Mouse (Mus musculus) heart, adult 11 months (tissue): Measurements from ENCODE around the gene Rbm26.

ENCODE experiments used
- DNase-seq: peaks from one replicate; pipeline ENCODE4 v3.0.0; 2022

Gene Rbm26

GRCm38 (mm10) chr14:105177238-105177693 lies at the start of gene Rbm26:
Gene Rbm26, minus strand, starts transcription at chr14:105177327.
- DNase-seq, result peak; percentile 99

DNA sequence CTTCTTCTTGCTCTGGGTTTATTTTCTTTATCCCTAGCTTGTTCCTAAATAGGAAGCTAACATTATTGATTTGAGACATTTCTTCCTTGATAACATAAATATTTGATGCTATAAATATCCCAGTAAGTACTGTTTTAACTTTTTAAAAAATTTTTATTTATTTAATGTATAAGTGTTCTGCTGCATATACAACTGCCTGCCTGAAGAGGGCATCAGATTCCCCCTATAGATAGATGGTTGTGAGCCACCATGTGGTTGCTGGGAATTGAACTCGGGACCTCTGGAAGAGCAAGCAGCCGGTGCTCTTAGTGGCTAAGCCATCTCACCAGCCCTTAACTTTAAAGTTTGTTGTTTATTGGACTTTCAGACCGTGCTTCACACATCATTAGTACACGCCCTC lies 48.7 kb upstream of the Rbm26 start:
- DNase-seq, result no peak

GRCm38 (mm10) chr14:105222240-105222639 lies 45.1 kb upstream of the Rbm26 start:
- no peak for DNase-seq

DNA sequence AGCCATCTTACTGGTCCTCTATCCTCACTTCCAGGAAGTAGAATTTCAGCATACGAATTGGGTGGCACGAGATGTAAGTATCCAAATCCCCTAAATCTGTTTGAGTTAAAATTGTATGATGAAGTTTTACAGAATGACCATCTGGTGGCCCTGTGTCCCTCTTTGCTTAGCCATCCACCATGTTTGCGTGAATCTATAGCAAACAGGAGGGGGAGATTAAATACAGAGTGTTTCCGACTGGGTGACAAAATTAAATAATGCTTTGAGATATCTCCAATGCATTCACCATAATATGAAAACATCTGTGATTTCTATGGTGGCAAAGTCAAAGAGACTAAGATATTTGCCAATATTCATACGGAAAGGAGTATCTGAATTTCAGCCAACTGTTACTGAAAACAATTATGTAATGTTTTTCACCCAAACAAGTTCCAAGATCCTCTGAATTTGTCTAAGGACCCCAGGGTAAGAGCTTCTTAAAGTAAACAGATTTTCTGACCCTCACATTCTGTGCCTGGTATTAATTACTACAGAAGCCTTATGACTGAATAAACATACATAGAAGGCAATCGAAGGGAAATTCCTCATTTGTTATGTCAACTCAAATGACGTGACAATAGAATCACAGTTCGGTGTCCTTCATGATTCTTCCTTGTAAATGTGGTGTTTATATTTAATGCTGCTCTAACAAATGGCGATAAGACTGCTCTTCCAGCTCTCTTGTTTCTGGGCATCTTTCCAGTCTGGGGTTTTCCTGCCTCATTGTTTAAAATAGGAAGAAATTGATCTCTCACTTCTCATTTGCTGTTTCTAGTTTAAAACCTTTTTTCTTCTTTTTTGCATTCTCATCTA lies 42.6 kb upstream of the Rbm26 start:
- no peak for DNase-seq

DNA sequence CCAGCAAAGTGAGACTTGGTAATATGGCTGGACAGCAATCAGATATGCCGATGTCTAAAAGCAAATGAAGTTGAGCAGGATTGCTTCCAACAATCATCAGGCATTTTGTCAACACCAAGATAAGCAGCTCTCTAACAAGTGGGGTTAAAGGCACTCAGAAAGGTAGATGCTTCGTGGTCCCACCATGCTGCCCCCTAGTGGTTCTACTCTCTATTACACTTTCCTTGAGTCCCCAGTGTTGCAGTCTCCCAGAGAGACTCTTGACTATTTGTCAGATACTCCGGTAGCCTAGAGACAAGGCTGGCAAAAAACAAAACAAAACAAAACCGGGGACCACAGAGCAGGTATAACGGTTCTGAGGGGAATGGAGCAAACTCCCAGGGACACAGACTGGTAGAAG lies 21.3 kb upstream of the Rbm26 start:
- DNase-seq, result peak; percentile 62

GRCm38 (mm10) chr14:105194682-105195081 lies 17.6 kb upstream of the Rbm26 start:
- peak; percentile 45 for DNase-seq

- DNase-seq, result no peak
Observed at GRCm38 (mm10) chr14:105184866-105185265, 7.7 kb upstream of the Rbm26 start.

GRCm38 (mm10) chr14:105182786-105183185 lies 5.7 kb upstream of the Rbm26 start:
- DNase-seq, result peak; percentile 73

- no peak for DNase-seq
Observed at GRCm38 (mm10) chr14:105179733-105180132, 2.6 kb upstream of the Rbm26 start.

GRCm38 (mm10) chr14:105178996-105179395 lies 1.9 kb upstream of the Rbm26 start:
- no peak for DNase-seq

DNA sequence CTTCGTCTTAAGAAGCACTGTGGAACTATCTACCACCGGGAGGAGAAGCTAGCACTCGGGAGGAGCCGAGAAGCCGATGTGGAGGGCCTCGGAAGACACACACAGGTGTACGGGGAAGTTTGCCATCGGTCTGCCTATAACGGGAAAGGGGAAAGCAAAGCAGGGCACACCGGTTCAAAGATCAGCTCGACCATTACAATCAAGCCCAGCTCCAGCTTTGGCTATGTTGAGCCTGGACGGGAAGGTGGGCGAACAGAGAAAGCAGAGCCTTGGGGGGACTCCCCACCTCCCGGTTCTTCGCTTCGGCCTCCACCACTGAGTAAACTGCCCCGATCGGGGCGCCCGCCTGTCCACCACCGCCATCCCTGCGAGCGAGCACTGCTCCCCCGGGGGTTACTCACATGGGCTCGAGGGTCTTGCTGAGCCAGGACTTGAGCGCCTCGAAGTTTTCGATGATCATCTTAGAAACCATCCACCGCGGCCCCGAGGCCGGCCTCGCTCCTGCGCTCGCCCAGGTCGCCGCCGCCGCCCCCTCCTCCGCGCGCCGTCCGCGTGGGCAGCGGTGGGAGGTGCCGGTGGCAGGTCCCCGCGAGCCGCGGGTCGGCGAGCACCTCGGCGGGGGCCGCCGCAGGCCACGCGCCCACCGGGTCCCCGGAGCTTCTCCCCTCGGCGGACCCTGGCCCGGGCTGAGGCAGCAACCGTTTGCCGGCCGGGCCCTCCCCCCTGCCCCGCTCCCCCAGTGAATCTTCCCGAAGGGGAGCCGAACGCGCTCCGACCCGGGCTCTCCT lies 552 bp downstream of the Rbm26 start:
- peak; percentile 95 for DNase-seq

DNA sequence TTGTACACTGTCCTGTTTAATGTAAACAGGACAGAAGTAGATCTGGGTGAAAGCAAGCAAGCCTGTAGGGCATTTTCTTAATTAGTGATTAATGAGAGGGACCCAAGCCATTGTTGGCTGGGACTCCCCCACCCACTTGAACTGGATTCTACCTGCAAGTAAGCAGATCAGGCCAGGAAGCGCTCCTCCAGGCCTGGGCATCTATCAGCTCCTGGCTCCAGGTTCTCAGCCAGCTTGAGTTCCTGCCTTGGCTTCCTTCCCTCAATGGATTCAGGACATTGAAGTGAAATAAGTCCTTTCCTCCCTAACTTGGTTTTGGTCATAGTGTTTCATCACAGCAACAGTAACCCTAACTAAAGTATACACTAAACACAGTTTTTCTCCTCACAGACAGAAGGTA lies 9.9 kb downstream of the Rbm26 start:
- peak; percentile 73 for DNase-seq

- DNase-seq, result peak; percentile 91
Observed at GRCm38 (mm10) chr14:105164793-105165192, 12.3 kb downstream of the Rbm26 start.

GRCm38 (mm10) chr14:105161334-105161733 lies 15.8 kb downstream of the Rbm26 start:
- DNase-seq, result no peak

- DNase-seq, result no peak
Observed at GRCm38 (mm10) chr14:105158526-105158925, 18.6 kb downstream of the Rbm26 start.

DNA sequence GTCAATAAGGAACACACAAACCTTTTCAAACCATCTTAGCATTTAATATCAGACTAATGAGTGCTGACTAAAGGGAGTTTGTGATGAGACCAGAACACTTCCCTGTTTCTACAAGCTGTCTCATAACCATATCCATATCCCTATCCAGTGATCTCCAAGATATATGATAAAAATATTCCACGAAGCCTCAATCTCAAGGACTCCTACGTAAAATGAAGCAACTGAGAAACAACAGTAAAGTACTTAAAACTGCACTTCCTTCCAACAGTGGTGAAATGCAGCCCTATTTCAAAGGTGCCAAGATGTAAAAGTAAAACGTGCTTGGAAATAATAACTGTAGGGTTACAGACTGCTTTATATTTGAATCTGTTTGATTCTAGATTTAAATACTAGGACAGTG lies 43.1 kb downstream of the Rbm26 start:
- DNase-seq, result no peak

DNA sequence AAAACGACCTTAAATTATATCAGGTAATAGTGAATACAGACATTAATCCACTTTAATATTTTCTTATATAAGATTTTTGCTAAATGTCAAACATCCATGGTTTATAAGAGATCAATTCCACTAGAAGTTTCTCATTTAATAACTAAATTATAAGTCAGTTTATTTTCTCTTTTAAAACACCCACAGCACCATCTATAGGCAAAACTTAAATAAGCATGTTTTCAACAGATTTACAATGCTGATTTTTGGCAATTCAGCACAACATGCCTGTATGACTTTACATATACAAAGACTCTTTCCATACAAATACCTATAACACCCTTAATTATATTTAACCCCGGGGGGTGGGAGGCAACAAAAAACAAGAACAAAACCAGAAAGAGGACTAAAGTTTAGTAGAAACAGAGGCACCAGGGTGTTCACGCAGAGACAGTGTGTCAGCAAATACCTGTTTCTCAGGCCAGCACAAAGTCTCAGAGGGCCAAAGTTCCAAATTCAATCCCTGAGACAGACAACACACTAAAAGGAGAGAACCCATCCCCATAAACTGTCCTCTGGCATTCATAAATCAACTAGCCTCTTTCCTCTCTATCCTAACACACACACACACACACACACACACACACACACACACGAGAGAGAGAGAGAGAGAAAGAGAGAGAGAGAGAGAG lies 49.3 kb downstream of the Rbm26 start:
- DNase-seq, result no peak

- no peak for DNase-seq
Observed at GRCm38 (mm10) chr14:105124513-105124912, 52.6 kb downstream of the Rbm26 start.

DNA sequence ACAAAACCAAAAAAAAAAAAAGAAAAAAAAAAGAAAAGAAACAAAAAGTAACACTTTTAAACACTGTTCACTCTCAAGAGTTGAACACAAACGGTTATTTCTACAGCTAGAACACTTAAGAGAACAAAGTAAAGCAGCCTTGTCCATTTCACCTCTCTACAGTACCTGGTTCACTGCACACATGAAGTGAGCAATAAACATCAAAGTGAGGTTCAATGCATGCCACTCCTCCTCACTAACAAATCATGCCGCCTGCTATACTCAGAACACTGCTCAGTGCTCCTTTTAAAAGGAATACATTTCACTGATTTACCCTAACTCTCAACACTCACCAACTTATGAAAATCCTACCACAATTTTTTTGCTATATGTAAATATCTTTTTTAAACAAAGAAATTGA lies 61.7 kb downstream of the Rbm26 start:
- no peak for DNase-seq

- DNase-seq, result no peak
Observed at GRCm38 (mm10) chr14:105106252-105106651, 70.9 kb downstream of the Rbm26 start.

GRCm38 (mm10) chr14:105098861-105099260 lies 78.3 kb downstream of the Rbm26 start:
- no peak for DNase-seq

DNA sequence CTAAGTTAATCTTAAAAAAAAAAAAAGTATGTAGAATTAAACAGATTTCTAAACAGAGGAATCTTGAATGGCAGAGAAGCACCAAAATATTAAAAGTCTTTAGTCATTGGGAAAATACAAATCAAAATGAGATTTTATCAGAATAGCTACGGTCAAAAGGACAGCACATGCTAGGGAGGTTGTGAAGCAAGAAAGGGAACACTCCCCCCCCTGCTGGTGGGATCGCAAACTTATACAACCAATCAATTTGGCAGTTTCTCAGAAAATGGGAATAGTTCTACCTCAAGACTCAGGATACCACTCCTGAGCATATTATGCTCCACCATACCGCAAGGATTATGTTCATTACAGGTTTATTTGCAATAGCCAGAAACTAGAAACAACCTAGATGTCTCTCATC lies 80.9 kb downstream of the Rbm26 start:
- no peak for DNase-seq

DNA sequence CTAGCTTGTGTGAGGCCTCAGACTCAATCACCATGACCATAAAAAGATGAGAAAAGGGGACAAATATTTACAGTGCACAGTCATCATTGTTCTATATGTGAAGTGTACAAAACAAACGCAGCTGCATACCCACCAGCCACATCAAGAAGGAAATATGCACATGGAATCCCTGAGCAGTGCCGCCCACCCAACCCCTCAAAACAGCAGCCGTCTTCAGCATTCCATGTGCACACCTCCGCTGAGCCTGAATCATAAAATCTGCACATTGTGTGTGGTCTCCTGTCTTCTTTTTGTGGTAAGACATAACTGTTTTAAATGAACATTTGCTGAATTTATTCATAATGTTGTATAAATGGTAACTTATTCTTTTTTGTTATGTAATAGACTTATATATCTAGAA lies 90.1 kb downstream of the Rbm26 start:
- DNase-seq, result no peak
